Mouse (Mus musculus) embryonic facial prominence, embryonic 13.5 days (tissue): Measurements from ENCODE around the gene Mrpl22. TPM values are rescaled to one million over a fixed set of nuclear protein-coding genes. Genes with fewer than 3 reads are reported as not detected.
A peak's percentile ranks its signal among the peaks of the same experiment; 100 is the strongest.
"Not testable (repeated sequence)": the region's sequence is repeated elsewhere in the genome, so short reads cannot be mapped to it uniquely, and the experiment has no call there.

Experiments used
- ATAC-seq: fragments of 200-750 bp; cut with Nextera tagmentation; 2 replicates; pipeline ENCODE4 v1.8.0; 2017; ENCODE audit warnings: low read depth; ENCODE audit not compliant: insufficient number of reproducible peaks, insufficient read depth, low FRiP score, low TSS enrichment
- H3K27ac ChIP-seq: fragments of 300-500 bp; sonication (generic); 2 replicates; pipeline ENCODE4 v1.5.1; 2015; ENCODE audit warnings: moderate library complexity, mild to moderate bottlenecking, inconsistent platforms
- H3K27me3 ChIP-seq: fragments of 300-500 bp; sonication (generic); 2 replicates; pipeline ENCODE4 v1.6.1; 2015; ENCODE audit warnings: mild to moderate bottlenecking, inconsistent platforms
- H3K36me3 ChIP-seq: fragments of 300-500 bp; sonication (generic); 2 replicates; pipeline ENCODE4 v1.6.1; 2015; ENCODE audit warnings: mild to moderate bottlenecking, inconsistent platforms
- H3K4me1 ChIP-seq: fragments of 300-500 bp; sonication (generic); 2 replicates; pipeline ENCODE4 v1.6.1; 2015; ENCODE audit warnings: inconsistent platforms
- H3K4me2 ChIP-seq: fragments of 300-500 bp; sonication (generic); 2 replicates; pipeline ENCODE4 v1.6.1; 2015; ENCODE audit warnings: moderate library complexity, mild to moderate bottlenecking, inconsistent platforms
- H3K4me3 ChIP-seq: fragments of 300-500 bp; sonication (generic); 2 replicates; pipeline ENCODE4 v1.5.1; 2015; ENCODE audit warnings: mild to moderate bottlenecking, inconsistent platforms
- H3K9ac ChIP-seq: fragments of 300-500 bp; sonication (generic); 2 replicates; pipeline ENCODE4 v1.6.1; 2015; ENCODE audit warnings: mild to moderate bottlenecking, inconsistent platforms
- H3K9me3 ChIP-seq: fragments of 300-500 bp; sonication (generic); 2 replicates; pipeline ENCODE4 v1.6.1; 2016; ENCODE audit warnings: inconsistent platforms
- WGBS: fragments of 180-500 bp; shearing (Covaris S2); methylation state at CpG from one replicate; pipeline ENCODE4 v1.1.7; 2015; ENCODE audit warnings: mixed read lengths; 5-methylcytosine and 5-hydroxymethylcytosine counted together
- polyA plus RNA-seq: library from polyadenylated mRNA; unstranded; fragments of >200 nt; fragmentation: Nextera tagmentation; extraction: Ambion mirVana; gene quantifications from 2 replicates; pipeline ENCODE4 v1.2.1, GENCODE M21; 2015

The Mrpl22 gene
- polyA plus RNA-seq, 1 experiment from 2014 or later = 138 TPM

DNA sequence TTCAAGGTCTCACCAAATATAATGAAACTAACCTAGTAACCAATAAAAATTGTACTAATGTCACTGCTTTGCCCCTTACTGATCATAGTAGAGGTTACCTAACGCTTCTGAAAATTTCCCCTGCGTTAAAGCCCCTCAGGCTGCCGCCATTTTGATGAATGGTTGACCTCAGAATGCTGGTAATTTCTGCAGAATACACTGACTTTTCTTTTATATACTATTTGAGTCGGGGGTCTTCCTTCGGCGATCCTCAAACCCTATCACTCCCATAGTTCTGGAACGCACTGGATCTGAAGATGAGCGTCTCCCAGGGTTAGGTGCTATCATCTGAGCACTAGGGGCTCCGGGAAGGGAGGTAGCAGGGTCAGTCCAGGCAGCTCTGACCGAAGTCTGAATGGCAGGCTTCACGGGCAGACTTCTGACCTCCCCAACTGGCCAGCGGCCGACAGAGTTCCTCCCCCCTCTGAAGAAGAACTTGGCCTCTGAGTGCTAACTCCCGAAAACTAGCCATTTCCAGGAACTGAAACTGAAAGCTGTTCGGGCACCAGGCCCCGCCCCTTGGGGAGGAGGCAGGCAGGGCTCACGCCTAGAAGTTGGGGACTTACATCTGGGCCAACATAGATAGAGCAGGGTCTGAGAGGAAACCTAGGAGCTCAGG, 43.1 kb downstream of the Mrpl22 start:
- Histone ChIP-seq H3K9me3 (no peaks in the 10 kb centered on the region), H3K4me1 (peaks cover 10% of the 10 kb centered on the region), H3K27me3 (no peaks in the 10 kb centered on the region), H3K4me2 (peak overlapping the region; percentile 59), H3K4me3 (peak overlapping the region; percentile 44), H3K27ac (no peak overlapping the region), H3K36me3 (no peaks in the 10 kb centered on the region), H3K9ac (peak overlapping the region; percentile 62)
- 41% methylated on average over 17 of the region's 17 CpGs for WGBS
- no peak for ATAC-seq

GRCm38 (mm10) chr11:58215049-58215430, 43.6 kb downstream of the Mrpl22 start:
- not testable (repeated sequence) for ATAC-seq
- peak overlapping the region; percentile 44; the same call in 1 of the 2 replicates for H3K4me3 ChIP-seq
- peak overlapping the region; percentile 59 for H3K4me2 ChIP-seq

GRCm38 (mm10) chr11:58215814-58216213, 44.4 kb downstream of the Mrpl22 start:
- Histone ChIP-seq H3K9me3 (no peaks in the 10 kb centered on the region), H3K4me2 (no peak overlapping the region), H3K9ac (no peak overlapping the region), H3K27me3 (no peaks in the 10 kb centered on the region), H3K4me3 (no peak overlapping the region), H3K4me1 (peaks cover 10% of the 10 kb centered on the region), H3K27ac (no peak overlapping the region), H3K36me3 (no peaks in the 10 kb centered on the region)
- ATAC-seq = no peak
- WGBS = 84% methylated on average over 5 of the region's 5 CpGs

More at GRCm38 (mm10) chr11:58215049-58215430, 43.6 kb downstream of the Mrpl22 start:
- 27% methylated on average over 2 of the region's 3 CpGs for WGBS
- 0 out of 2 replicates have a peak overlapping the region, but pooled peaks have one; percentile 21 for H3K9ac ChIP-seq
- not testable (repeated sequence) for H3K4me1 ChIP-seq, H3K36me3 ChIP-seq, H3K27ac ChIP-seq, H3K27me3 ChIP-seq, H3K9me3 ChIP-seq

DNA sequence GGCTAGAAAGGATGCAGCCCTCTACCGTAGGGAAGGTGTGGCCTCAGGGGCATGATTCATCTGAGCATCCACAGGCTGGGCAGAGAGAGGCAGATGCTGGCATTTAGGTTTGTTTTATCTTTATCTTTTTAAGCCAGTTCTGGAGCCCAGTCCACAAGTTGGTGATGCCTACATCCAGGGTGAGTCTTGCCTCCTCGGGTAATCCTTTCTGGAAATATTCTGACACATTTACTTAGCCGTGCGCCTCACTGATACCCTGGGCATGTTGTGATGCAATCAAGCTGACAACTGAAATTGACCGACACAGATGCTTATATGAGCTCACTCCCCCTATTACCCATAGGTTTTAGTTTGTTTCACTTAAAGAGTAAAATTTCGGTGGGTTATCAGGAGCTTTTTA, 45.4 kb downstream of the Mrpl22 start:
- Histone ChIP-seq H3K4me3 (no peak overlapping the region), H3K4me2 (no peak overlapping the region), H3K36me3 (no peaks in the 10 kb centered on the region), H3K4me1 (0 out of 2 replicates have a peak, but pooled peaks cover 3% of the 10 kb centered on the region), H3K27ac (no peak overlapping the region), H3K9ac (no peak overlapping the region), H3K9me3 (no peaks in the 10 kb centered on the region), H3K27me3 (no peaks in the 10 kb centered on the region)
- WGBS = 83% methylated on average over 6 of the region's 6 CpGs
- ATAC-seq = no peak

- Histone ChIP-seq H3K4me1 (no peaks in the 10 kb centered on the region), H3K9me3 (no peaks in the 10 kb centered on the region), H3K9ac (no peak overlapping the region), H3K27ac (no peak overlapping the region), H3K36me3 (no peaks in the 10 kb centered on the region), H3K4me2 (no peak overlapping the region), H3K4me3 (no peak overlapping the region), H3K27me3 (no peaks in the 10 kb centered on the region)
- 45% methylated on average over 4 of the region's 4 CpGs for WGBS
- no peak for ATAC-seq
Measured at GRCm38 (mm10) chr11:58223751-58224150, 52.3 kb downstream of the Mrpl22 start.

- no peak overlapping the region for H3K9ac ChIP-seq
- ATAC-seq = no peak
- no peaks in the 10 kb centered on the region for H3K4me1 ChIP-seq
- no peaks in the 10 kb centered on the region for H3K27me3 ChIP-seq
- H3K36me3 ChIP-seq = no peaks in the 10 kb centered on the region
- H3K4me3 ChIP-seq = no peak overlapping the region
- H3K9me3 ChIP-seq = no peaks in the 10 kb centered on the region
- no peak overlapping the region for H3K4me2 ChIP-seq
- no peak overlapping the region for H3K27ac ChIP-seq
- 60% methylated on average over 7 of the region's 7 CpGs for WGBS
Measured at GRCm38 (mm10) chr11:58224313-58224712, 52.9 kb downstream of the Mrpl22 start.

DNA sequence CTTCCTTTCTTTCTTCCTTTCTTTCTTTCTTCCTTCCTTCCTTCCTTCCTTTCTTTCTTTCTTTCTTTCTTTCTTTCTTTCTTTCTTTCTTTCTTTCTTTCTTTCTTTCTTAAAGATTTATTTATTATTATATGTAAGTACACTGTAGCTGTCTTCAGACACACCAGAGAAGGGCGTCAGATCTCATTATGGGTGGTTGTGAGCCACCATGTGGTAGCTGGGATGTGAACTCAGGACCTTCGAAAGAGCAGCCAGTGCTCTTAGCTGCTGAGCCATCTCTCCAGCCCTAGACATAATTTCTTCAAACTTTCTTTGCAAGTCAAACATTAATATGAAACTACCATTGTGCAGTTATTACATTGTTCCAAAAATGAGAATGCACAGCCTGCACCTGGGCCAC, 53.4 kb downstream of the Mrpl22 start:
- not testable (repeated sequence) for ATAC-seq, H3K4me1 ChIP-seq, H3K4me2 ChIP-seq, H3K4me3 ChIP-seq, H3K9ac ChIP-seq, H3K9me3 ChIP-seq, H3K27me3 ChIP-seq, H3K36me3 ChIP-seq, H3K27ac ChIP-seq
- WGBS = 79% methylated on average over 2 of the region's 2 CpGs

DNA sequence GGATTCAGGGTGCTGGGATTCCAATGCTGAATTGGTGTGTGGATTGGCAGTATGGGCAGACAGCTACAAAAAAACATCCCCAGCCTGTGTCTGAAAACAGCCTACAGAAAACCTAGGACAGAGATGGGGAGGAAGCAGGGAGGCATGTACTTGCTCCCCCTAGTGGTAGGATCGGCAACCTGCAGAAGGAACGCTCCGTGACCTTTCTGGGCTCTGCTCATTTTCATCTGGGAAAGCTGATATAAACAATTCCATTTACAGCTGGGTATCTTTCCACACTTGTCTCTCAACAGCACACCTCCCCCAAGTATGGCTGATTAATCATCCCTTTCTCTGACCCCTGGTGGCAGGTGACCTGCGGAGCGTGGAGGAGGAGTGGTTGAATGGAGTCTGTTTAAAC, 54.2 kb downstream of the Mrpl22 start:
- Histone ChIP-seq H3K27me3 (no peaks in the 10 kb centered on the region), H3K4me3 (no peak overlapping the region), H3K36me3 (no peaks in the 10 kb centered on the region), H3K27ac (no peak overlapping the region), H3K9ac (no peak overlapping the region), H3K4me1 (no peaks in the 10 kb centered on the region), H3K4me2 (no peak overlapping the region; the same call in 1 of the 2 replicates), H3K9me3 (no peaks in the 10 kb centered on the region)
- no peak for ATAC-seq
- WGBS = 8% methylated on average over 5 of the region's 5 CpGs

- no peaks in the 10 kb centered on the region for H3K36me3 ChIP-seq
- H3K4me3 ChIP-seq = no peak overlapping the region
- no peaks in the 10 kb centered on the region for H3K27me3 ChIP-seq
- H3K9me3 ChIP-seq = no peaks in the 10 kb centered on the region
- no peak overlapping the region for H3K9ac ChIP-seq
- no peaks in the 10 kb centered on the region for H3K4me1 ChIP-seq
- no peak for ATAC-seq
- no peak overlapping the region for H3K27ac ChIP-seq
- no peak overlapping the region for H3K4me2 ChIP-seq
Measured at GRCm38 (mm10) chr11:58226425-58226824, 55.0 kb downstream of the Mrpl22 start.

- H3K9ac ChIP-seq, H3K9me3 ChIP-seq, ATAC-seq, H3K4me1 ChIP-seq, H3K4me2 ChIP-seq, H3K36me3 ChIP-seq, H3K27ac ChIP-seq, H3K4me3 ChIP-seq, H3K27me3 ChIP-seq: not testable (repeated sequence)
- 73% methylated on average over 2 of the region's 2 CpGs for WGBS
Measured at GRCm38 (mm10) chr11:58228021-58228420, 56.6 kb downstream of the Mrpl22 start.
